Mouse (Mus musculus) small intestine, adult 2 months (tissue): Measurements from ENCODE around the gene Zfp384.

Experiments used
- CTCF ChIP-seq: fragments of 200-500 bp; IDR thresholded peaks from 2 replicates; pipeline ENCODE4 v1.5.1; 2012; ENCODE audit warnings: low read depth, mild to moderate bottlenecking, control low read depth, inconsistent platforms, low read length, moderate library complexity, mixed read lengths; ENCODE audit not compliant: insufficient replicate concordance, insufficient read length; ENCODE audit errors: extremely low read depth
- POLR2A ChIP-seq: fragments of 200-500 bp; IDR thresholded peaks from 2 replicates; pipeline ENCODE4 v1.6.1; 2012; ENCODE audit warnings: low read depth, mild to moderate bottlenecking, control low read depth, inconsistent platforms, low read length, moderate library complexity

DNA sequence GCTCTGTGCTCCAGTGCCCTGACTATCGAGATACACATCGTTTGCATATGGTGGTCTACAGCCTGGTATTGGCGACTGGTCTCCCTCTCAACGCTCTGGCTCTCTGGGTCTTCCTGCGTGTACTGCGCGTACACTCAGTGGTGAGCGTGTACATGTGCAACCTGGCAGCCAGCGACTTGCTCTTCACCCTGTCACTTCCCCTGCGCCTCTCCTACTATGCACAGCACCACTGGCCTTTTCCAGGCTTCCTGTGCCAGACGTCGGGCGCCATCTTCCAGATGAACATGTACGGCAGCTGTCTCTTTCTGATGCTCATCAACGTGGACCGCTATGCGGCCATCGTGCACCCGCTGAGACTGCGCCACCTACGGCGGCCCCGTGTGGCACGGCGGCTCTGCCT lies 72.4 kb downstream of the Zfp384 start:
- TF ChIP-seq CTCF (no peak), POLR2A (no peak)
